Mouse (Mus musculus) left cerebral cortex, postnatal 14 days (tissue): Measurements from ENCODE around the gene Spag6. TPM values are rescaled to one million over a fixed set of nuclear protein-coding genes. Genes with fewer than 3 reads are reported as not detected.
A peak's percentile ranks its signal among the peaks of the same experiment; 100 is the strongest.

Experiments used
- DNase-seq, 2 experiments: peaks; one replicate each; pipeline ENCODE4 v3.0.0; 2021 to 2022; ENCODE audit warnings: low spot score in 2 of 2, mixed read lengths in 1 of 2
- intact Hi-C: fragments of 180-260 bp; cut with DNase I; formaldehyde crosslinking; loops from one replicate; pipeline ENCODE4 v1.15.1; 2025
- total RNA-seq, 2 experiments: library from RNA; stranded (reverse); gene quantifications; 2 replicates each; pipeline ENCODE4 v1.2.3; 2021

The Spag6 gene
- total RNA-seq, 2 experiments from 2014 or later = 2.9 to 3.3 TPM

GRCm38 (mm10) chr2:18710356-18710755 lies 16.5 kb downstream of the Spag6 start:
- no peak for DNase-seq
- intact Hi-C loops = no loop called here

DNA sequence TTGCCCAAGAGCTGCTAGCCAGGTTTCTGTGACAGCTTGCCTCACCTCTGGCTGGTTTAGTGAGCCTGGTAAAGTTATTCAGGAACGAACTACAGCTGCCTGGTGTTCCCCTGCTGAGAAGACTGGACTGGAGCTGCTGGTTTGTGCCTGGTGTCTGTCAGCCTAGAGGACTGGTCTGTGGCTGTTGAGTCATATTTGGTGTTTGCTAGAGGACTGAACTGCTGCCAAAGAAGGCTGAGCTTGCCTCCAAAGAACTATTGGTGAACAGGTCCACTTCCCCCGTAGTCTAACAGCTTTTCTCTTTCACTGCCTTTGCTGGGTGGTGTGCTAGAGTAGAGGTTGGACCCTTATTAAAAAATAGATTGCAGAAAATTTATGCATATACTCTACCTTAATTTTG lies 19.2 kb downstream of the Spag6 start:
- intact Hi-C loops = no loop called here
- no peak for DNase-seq

GRCm38 (mm10) chr2:18714337-18714736 lies 20.5 kb downstream of the Spag6 start:
- no peak for DNase-seq
- intact Hi-C loops = no loop called here

DNA sequence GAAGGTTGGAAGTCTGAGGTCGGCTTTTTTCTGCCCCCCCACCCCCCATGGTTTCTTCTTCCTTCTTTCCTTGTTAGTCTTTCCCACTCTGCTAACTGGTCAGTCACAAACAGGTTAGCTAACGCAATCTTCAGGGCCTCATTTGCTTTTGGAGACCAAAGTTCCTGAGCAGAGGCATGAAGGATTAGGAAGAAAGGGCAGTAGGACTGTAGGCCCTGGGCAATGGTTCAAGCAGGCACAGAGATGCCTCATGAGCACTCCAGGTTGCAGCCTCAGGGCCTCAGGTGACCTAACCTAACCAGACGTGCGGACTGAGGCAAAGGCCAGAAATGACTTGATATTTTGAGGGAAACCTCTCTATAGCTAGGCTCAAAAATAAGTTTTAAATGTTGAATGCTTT lies 24.7 kb downstream of the Spag6 start:
- no peak for DNase-seq
- intact Hi-C loops = no loop called here

DNA sequence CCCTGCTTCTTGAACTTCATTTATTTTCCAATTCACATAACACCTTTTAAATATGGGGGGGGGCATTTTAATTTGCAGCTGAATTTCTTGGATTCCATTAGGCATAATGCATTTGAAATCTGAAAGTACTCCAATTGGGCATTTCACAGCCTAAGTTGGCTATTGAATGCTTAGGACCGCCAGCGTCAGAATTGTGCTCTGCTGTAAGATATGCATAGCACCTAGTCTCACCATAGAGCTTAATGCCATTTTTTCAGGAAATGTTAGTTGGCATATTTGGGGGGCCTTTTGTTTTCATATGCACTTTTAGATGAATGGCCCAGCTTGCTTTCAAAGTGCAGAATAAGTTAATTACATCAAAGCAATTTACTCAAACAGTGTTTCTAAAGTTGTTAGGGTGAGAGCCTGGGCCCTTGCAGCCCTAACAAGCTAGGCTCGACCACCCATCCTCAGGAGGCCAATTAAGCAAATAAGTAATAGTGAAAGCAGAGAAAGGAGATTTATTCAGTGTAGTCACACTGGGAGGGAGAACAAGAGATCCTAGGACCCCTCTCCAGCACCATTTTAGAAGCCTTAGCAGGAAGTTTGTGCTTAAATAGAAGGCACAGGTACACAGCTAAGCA lies 28.5 kb downstream of the Spag6 start:
- intact Hi-C loops = no loop called here
- no peak for DNase-seq

GRCm38 (mm10) chr2:18724462-18724861 lies 30.6 kb downstream of the Spag6 start:
- DNase-seq = no peak
- intact Hi-C loops = no loop called here

GRCm38 (mm10) chr2:18725880-18726279 lies 32.0 kb downstream of the Spag6 start:
- intact Hi-C loops = no loop called here
- no peak for DNase-seq

DNA sequence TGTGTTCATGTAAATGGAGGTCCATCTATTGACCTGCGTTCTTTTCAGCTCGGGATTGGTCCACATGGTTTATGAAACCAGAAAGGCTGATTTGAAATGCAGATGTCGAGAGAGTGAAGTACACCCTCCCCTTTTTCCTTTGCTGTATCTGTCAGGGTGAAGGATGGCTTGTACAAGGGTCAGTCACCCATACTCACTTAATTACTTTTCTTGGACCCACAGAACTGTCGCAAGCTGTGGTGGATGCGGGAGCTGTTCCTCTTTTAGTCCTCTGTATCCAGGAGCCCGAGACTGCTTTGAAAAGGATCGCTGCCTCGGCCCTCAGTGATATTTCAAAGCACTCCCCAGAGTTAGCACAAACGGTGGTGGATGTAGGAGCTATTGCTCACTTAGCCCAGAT lies 37.9 kb downstream of the Spag6 start:
- intact Hi-C loops = no loop called here
- DNase-seq = no peak

DNA sequence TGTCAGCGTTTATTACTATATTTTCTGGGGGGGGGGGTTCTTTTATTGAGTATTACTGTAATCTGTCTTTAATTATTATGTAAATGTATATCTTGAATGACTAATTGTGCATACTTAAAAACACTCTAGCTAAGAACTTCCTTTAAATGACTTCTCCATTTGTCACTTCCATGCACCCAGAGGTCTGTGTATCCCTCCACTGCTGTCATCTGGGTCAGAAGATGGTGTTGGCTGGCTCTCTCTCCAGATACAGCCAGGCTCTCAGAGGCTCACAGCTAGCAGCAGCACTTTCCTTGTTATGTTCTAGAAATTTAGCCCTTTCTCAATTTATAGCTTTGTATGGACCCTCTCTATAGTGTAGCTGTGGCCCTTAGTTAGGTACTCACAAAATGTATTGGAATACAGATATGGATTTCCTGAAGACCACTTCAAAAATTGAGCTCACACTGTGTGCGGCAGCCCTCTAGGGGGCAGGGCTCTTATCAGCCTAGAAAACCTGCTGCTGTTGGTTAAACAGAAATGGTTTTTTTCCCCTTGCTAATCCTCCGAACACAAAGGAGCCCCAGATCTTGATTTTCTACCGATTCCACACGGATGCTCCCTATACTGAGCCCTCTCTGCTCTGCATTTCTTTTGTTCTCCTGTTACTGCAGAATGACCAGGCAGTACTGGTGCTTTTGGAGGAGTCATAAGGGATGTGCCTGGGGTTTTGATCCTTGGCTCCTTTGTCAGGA lies 40.7 kb downstream of the Spag6 start:
- intact Hi-C loops = no loop called here

DNA sequence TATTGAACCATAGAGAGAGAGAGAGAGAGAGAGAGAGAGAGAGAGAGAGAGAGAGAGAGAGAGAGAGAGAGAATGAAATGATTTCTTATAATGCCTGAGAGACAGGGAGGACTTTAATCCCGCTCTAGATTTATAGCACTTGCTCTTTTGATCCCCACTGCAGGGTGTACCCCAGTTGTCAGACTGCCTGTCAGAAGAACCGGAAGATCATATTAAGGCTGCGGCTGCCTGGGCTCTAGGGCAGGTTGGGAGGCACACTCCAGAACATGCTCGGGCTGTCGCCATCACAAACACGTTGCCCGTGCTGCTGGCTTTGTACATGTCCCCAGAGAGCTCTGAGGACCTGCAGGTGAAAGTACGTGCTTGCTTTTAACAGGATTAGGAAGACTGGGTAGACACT lies 43.2 kb downstream of the Spag6 start:
- DNase-seq = no peak
- intact Hi-C loops = no loop called here

More for the DNA sequence above, 40.7 kb downstream of the Spag6 start:
- no peak for DNase-seq

GRCm38 (mm10) chr2:18739216-18739615 lies 45.4 kb downstream of the Spag6 start:
- DNase-seq = no peak
- intact Hi-C loops = no loop called here

DNA sequence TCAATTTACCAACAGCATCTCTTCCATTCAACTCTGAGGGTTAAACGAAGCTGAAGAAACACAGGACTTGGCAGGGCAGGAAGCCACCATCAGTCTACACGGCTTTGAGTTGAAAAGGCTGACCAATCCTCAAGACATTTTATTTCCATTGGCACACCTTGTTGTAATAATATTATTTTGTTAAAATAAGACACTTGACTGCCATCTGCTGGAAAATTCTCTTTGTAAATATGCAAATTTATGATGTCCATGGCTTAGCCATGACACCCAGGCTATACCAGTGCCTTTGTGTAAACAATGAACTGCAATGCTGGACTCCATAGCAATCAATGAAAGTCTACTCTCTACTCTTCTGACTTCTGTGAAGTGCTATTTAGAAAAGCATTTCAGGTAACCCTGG lies 62.3 kb downstream of the Spag6 start:
- peak in 1 of 2 experiments; percentile 29 for DNase-seq
- intact Hi-C loops = no loop called here

- intact Hi-C loops = no loop called here
Observed at GRCm38 (mm10) chr2:18764846-18765245, 71.0 kb downstream of the Spag6 start.

DNA sequence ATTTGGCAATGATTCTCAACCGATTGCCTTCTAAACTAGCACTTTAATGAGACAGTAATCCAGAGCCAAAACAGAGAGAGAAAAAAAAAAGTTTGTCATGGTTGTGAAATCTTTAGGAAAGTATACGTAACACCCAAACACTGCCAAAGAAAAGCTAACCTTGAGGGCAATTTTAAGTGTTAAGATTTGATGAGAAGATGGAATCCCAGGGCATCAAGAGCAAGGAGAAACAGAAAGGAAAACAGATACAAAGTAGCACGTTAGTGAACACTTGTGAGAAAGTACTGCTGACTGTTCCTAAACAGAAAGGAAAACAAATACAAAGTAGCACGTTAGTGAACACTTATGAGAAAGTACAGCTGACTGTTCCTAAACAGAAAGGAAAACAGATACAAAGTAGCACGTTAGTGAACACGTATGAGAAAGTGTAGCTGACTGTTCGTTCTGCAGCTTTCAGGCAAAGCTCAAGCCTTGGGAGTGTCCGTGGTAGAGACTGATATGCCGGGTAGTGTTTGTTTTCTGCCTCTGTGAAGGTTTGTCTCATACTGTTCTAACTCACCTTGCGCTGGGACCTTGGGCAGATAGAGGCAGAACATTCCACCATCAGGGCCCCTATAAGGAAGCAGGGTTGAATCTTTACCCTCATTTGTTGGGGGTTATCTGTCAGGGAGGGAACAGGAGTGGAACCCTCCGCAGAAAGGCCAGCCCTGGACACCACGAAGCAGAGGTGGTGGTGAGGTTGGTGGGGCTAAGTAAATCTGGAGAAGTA lies 71.8 kb downstream of the Spag6 start:
- intact Hi-C loops = no loop called here
- DNase-seq = no peak

More at GRCm38 (mm10) chr2:18764846-18765245, 71.0 kb downstream of the Spag6 start:
- DNase-seq = no peak

DNA sequence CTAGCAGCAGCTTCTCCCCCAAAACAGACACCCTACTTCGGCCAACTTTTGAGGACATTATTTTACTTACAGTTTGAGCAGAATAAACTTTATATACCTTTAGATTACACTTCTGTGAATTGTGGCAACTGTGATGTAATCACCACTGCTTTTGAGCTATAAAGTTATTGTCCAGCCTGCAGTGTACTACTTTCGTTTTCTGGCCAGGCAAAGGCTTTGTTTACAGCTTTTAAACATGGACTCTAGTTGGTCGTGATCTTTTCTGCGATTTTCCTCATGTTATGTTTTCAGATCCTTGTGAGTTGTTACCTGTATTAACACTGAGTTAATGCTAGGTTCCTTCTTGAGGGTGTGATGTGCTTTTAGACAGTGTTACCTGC lies 72.6 kb downstream of the Spag6 start:
- no peak for DNase-seq
- intact Hi-C loops = no loop called here

DNA sequence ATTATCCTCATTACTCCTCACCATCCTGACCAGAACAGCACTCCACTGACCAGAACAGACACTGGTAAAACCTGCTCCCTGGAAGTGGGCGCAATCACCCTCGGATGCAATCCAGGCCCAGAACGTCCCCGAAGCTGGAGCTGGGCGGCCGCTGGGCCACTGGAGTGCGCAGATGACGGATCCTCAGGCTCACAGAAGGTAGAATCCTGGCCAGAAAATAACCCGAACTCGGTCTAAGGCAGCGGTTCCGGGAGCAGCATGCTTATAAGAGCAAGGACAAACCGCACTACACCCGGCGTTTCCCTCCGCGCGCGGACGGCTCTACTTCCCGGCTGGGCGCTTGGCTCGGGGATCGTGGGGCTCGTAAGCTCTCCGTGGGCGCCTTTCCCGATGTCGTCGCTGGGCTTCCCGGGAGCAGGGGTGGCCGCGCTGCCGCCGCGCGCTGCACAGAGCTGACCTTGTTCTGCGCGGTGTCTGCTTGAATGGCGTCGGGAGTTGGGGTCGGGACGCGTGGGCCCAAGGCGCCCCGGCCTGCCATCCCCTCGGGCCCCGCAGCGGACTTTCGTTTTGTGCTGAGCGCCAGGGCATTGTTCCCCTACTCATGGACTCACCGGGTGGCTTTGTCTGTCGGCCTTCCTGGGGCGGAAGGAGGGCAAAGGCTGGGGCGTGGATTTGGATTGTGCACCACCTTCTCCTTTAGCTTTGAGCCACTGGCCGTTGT lies 73.1 kb downstream of the Spag6 start:
- DNase-seq = peak; percentile 75 to 79
- intact Hi-C loops = no loop called here

DNA sequence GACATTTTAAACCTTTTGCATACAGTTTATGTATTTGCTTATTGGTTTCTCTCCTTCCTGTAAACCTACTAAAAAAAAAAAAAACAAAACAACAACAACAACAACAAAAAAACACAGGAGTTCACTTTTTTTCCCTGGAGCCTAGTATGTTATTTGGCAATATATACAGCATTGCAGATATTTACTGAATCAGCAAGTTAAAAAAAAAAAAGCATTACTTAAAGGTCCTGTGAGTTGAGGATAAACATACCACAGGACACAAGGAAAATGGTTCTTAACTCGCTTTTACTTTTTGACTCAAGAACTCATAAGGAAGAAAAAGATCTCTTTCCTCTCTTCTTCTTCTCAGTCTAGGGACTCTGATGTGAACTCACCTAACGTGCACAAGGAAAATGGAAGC lies 74.6 kb downstream of the Spag6 start:
- no peak for DNase-seq
- intact Hi-C loops = no loop called here

- DNase-seq = peak; percentile 9 to 52
- intact Hi-C loops = no loop called here
Observed at GRCm38 (mm10) chr2:18772413-18772812, 78.6 kb downstream of the Spag6 start.

GRCm38 (mm10) chr2:18774326-18774725 lies 80.5 kb downstream of the Spag6 start:
- intact Hi-C loops = no loop called here

GRCm38 (mm10) chr2:18778220-18778619 lies 84.4 kb downstream of the Spag6 start:
- intact Hi-C loops = no loop called here
- peak; percentile 13 to 19 for DNase-seq

More at GRCm38 (mm10) chr2:18774326-18774725, 80.5 kb downstream of the Spag6 start:
- DNase-seq = no peak
